Mouse (Mus musculus) heart, adult 18-20 months (tissue): ENCODE results near the gene Lpgat1. TPM values are rescaled to one million over a fixed set of nuclear protein-coding genes. Genes with fewer than 3 reads are reported as not detected.

Experiments used
- DNase-seq, 2 experiments: peaks; one replicate each; pipeline ENCODE4 v3.0.0; 2021 to 2022; ENCODE audit warnings: mixed read lengths in 1 of 2
- total RNA-seq, 2 experiments: library from RNA; stranded (reverse); gene quantifications; 2 replicates each; pipeline ENCODE4 v1.2.3; 2021

Lpgat1 gene
- total RNA-seq, 2 experiments from 2014 or later, result 99.5 to 111 TPM

- no peak for DNase-seq
Measured at GRCm38 (mm10) chr1:191733822-191734221, 16.2 kb downstream of the Lpgat1 start.

- DNase-seq, result no peak
Measured at GRCm38 (mm10) chr1:191736425-191736824, 18.8 kb downstream of the Lpgat1 start.

- DNase-seq, result peak; percentile 38 to 56
Measured at GRCm38 (mm10) chr1:191737871-191738270, 20.2 kb downstream of the Lpgat1 start.

- DNase-seq, result no peak
Measured at GRCm38 (mm10) chr1:191738726-191739125, 21.1 kb downstream of the Lpgat1 start.

- no peak for DNase-seq
Measured at GRCm38 (mm10) chr1:191740587-191741361, 23.1 kb downstream of the Lpgat1 start.

GRCm38 (mm10) chr1:191741635-191742034 lies 24.0 kb downstream of the Lpgat1 start:
- DNase-seq, result no peak

- no peak for DNase-seq
Measured at GRCm38 (mm10) chr1:191748431-191748830, 30.8 kb downstream of the Lpgat1 start.

- DNase-seq, result peak in 1 of 2 experiments; percentile 51
Measured at GRCm38 (mm10) chr1:191756520-191757199, 39.0 kb downstream of the Lpgat1 start.

- DNase-seq, result no peak
Measured at GRCm38 (mm10) chr1:191774106-191774505, 56.5 kb downstream of the Lpgat1 start.

GRCm38 (mm10) chr1:191775116-191775515 lies 57.5 kb downstream of the Lpgat1 start:
- DNase-seq, result no peak

GRCm38 (mm10) chr1:191777521-191777920 lies 59.9 kb downstream of the Lpgat1 start:
- DNase-seq, result no peak

GRCm38 (mm10) chr1:191780470-191780869 lies 62.8 kb downstream of the Lpgat1 start:
- no peak for DNase-seq

- DNase-seq, result no peak
Measured at GRCm38 (mm10) chr1:191785108-191785507, 67.5 kb downstream of the Lpgat1 start.

GRCm38 (mm10) chr1:191786255-191786654 lies 68.6 kb downstream of the Lpgat1 start:
- no peak for DNase-seq

GRCm38 (mm10) chr1:191787379-191787778 lies 69.7 kb downstream of the Lpgat1 start:
- no peak for DNase-seq

GRCm38 (mm10) chr1:191792991-191793390 lies 75.4 kb downstream of the Lpgat1 start:
- DNase-seq, result no peak

GRCm38 (mm10) chr1:191793888-191794532 lies 76.4 kb downstream of the Lpgat1 start:
- DNase-seq, result peak; percentile 38 to 46

GRCm38 (mm10) chr1:191796238-191796896 lies 78.7 kb downstream of the Lpgat1 start:
- DNase-seq, result no peak

- no peak for DNase-seq
Measured at GRCm38 (mm10) chr1:191802093-191802819, 84.6 kb downstream of the Lpgat1 start.

GRCm38 (mm10) chr1:191802820-191803655 lies 85.4 kb downstream of the Lpgat1 start:
- peak; percentile 30 to 42 for DNase-seq

- DNase-seq, result no peak
Measured at GRCm38 (mm10) chr1:191804747-191805146, 87.1 kb downstream of the Lpgat1 start.
